Mouse (Mus musculus) embryonic facial prominence, embryonic 13.5 days (tissue): Measurements from ENCODE around the gene Tekt3. TPM values are rescaled to one million over a fixed set of nuclear protein-coding genes. Genes with fewer than 3 reads are reported as not detected.

Experiments used
- ATAC-seq: fragments of 200-750 bp; cut with Nextera tagmentation; 2 replicates; pipeline ENCODE4 v1.8.0; 2017; ENCODE audit warnings: low read depth; ENCODE audit not compliant: insufficient number of reproducible peaks, insufficient read depth, low FRiP score, low TSS enrichment
- H3K27ac ChIP-seq: fragments of 300-500 bp; sonication (generic); 2 replicates; pipeline ENCODE4 v1.5.1; 2015; ENCODE audit warnings: moderate library complexity, mild to moderate bottlenecking, inconsistent platforms
- H3K27me3 ChIP-seq: fragments of 300-500 bp; sonication (generic); 2 replicates; pipeline ENCODE4 v1.6.1; 2015; ENCODE audit warnings: mild to moderate bottlenecking, inconsistent platforms
- H3K36me3 ChIP-seq: fragments of 300-500 bp; sonication (generic); 2 replicates; pipeline ENCODE4 v1.6.1; 2015; ENCODE audit warnings: mild to moderate bottlenecking, inconsistent platforms
- H3K4me1 ChIP-seq: fragments of 300-500 bp; sonication (generic); 2 replicates; pipeline ENCODE4 v1.6.1; 2015; ENCODE audit warnings: inconsistent platforms
- H3K4me2 ChIP-seq: fragments of 300-500 bp; sonication (generic); 2 replicates; pipeline ENCODE4 v1.6.1; 2015; ENCODE audit warnings: moderate library complexity, mild to moderate bottlenecking, inconsistent platforms
- H3K4me3 ChIP-seq: fragments of 300-500 bp; sonication (generic); 2 replicates; pipeline ENCODE4 v1.5.1; 2015; ENCODE audit warnings: mild to moderate bottlenecking, inconsistent platforms
- H3K9ac ChIP-seq: fragments of 300-500 bp; sonication (generic); 2 replicates; pipeline ENCODE4 v1.6.1; 2015; ENCODE audit warnings: mild to moderate bottlenecking, inconsistent platforms
- H3K9me3 ChIP-seq: fragments of 300-500 bp; sonication (generic); 2 replicates; pipeline ENCODE4 v1.6.1; 2016; ENCODE audit warnings: inconsistent platforms
- WGBS: fragments of 180-500 bp; shearing (Covaris S2); methylation state at CpG from one replicate; pipeline ENCODE4 v1.1.7; 2015; ENCODE audit warnings: mixed read lengths; 5-methylcytosine and 5-hydroxymethylcytosine counted together
- polyA plus RNA-seq: library from polyadenylated mRNA; unstranded; fragments of >200 nt; fragmentation: Nextera tagmentation; extraction: Ambion mirVana; gene quantifications from 2 replicates; pipeline ENCODE4 v1.2.1, GENCODE M21; 2015

Gene Tekt3
- polyA plus RNA-seq, 1 experiment from 2014 or later, result not detected

GRCm38 (mm10) chr11:63135622-63136021 is 74.2 kb downstream of the Tekt3 start:
- no peaks in the 10 kb centered on the region for H3K9me3 ChIP-seq
- H3K4me2 ChIP-seq, result peak overlapping the region; percentile 78
- peak; percentile 82 for ATAC-seq
- peak overlapping the region; percentile 83 for H3K27ac ChIP-seq
- 3% methylated on average over 8 of the region's 8 CpGs for WGBS
- peaks cover 41% of the 10 kb centered on the region for H3K27me3 ChIP-seq
- H3K9ac ChIP-seq, result peak overlapping the region; percentile 58
- H3K4me3 ChIP-seq, result peak overlapping the region; percentile 6; the same call in 1 of the 2 replicates
- peaks cover 71% of the 10 kb centered on the region for H3K4me1 ChIP-seq
- H3K36me3 ChIP-seq, result peaks cover 35% of the 10 kb centered on the region

GRCm38 (mm10) chr11:63136205-63136604 is 74.8 kb downstream of the Tekt3 start:
- H3K27me3 ChIP-seq, result peaks cover 35% of the 10 kb centered on the region
- peaks cover 67% of the 10 kb centered on the region for H3K4me1 ChIP-seq
- peak overlapping the region; percentile 78 for H3K4me2 ChIP-seq
- ATAC-seq, result no peak
- WGBS, result 66% methylated on average over 6 of the region's 6 CpGs
- H3K4me3 ChIP-seq, result 0 out of 2 replicates have a peak overlapping the region, but pooled peaks have one; percentile 6
- H3K36me3 ChIP-seq, result peaks cover 41% of the 10 kb centered on the region
- no peaks in the 10 kb centered on the region for H3K9me3 ChIP-seq
- H3K9ac ChIP-seq, result no peak overlapping the region
- peak overlapping the region; percentile 83; the same call in 1 of the 2 replicates for H3K27ac ChIP-seq

GRCm38 (mm10) chr11:63136836-63137416 is 75.5 kb downstream of the Tekt3 start:
- no peak overlapping the region for H3K4me2 ChIP-seq
- H3K27ac ChIP-seq, result no peak overlapping the region
- H3K36me3 ChIP-seq, result peaks cover 47% of the 10 kb centered on the region
- peaks cover 29% of the 10 kb centered on the region for H3K27me3 ChIP-seq
- WGBS, result 68% methylated on average over 4 of the region's 4 CpGs
- no peak for ATAC-seq
- peaks cover 61% of the 10 kb centered on the region for H3K4me1 ChIP-seq
- H3K9ac ChIP-seq, result 0 out of 2 replicates have a peak overlapping the region, but pooled peaks have one; percentile 8
- H3K4me3 ChIP-seq, result no peak overlapping the region
- no peaks in the 10 kb centered on the region for H3K9me3 ChIP-seq

- Histone ChIP-seq H3K36me3 (peaks cover 60% of the 10 kb centered on the region), H3K27ac (no peak overlapping the region), H3K4me1 (peaks cover 51% of the 10 kb centered on the region), H3K4me3 (no peak overlapping the region), H3K27me3 (peaks cover 17% of the 10 kb centered on the region), H3K9ac (no peak overlapping the region), H3K9me3 (no peaks in the 10 kb centered on the region), H3K4me2 (no peak overlapping the region)
- no peak for ATAC-seq
- 35% methylated on average over 3 of the region's 3 CpGs for WGBS
Observed at GRCm38 (mm10) chr11:63138739-63139138, 77.3 kb downstream of the Tekt3 start.

GRCm38 (mm10) chr11:63142311-63142710 is 80.9 kb downstream of the Tekt3 start:
- no peaks in the 10 kb centered on the region for H3K9me3 ChIP-seq
- H3K4me3 ChIP-seq, result no peak overlapping the region
- peaks cover 53% of the 10 kb centered on the region for H3K36me3 ChIP-seq
- WGBS, result 82% methylated on average over 5 of the region's 5 CpGs
- H3K27me3 ChIP-seq, result 0 out of 2 replicates have a peak, but pooled peaks cover 6% of the 10 kb centered on the region
- no peak for ATAC-seq
- no peak overlapping the region for H3K27ac ChIP-seq
- H3K4me2 ChIP-seq, result no peak overlapping the region
- H3K9ac ChIP-seq, result no peak overlapping the region
- peaks cover 19% of the 10 kb centered on the region; the same call in 1 of the 2 replicates for H3K4me1 ChIP-seq

GRCm38 (mm10) chr11:63142816-63143215 is 81.4 kb downstream of the Tekt3 start:
- peaks cover 19% of the 10 kb centered on the region; the same call in 1 of the 2 replicates for H3K4me1 ChIP-seq
- H3K4me2 ChIP-seq, result no peak overlapping the region
- H3K9ac ChIP-seq, result no peak overlapping the region
- H3K9me3 ChIP-seq, result no peaks in the 10 kb centered on the region
- 62% methylated on average over 4 of the region's 4 CpGs for WGBS
- H3K4me3 ChIP-seq, result no peak overlapping the region
- H3K27me3 ChIP-seq, result 0 out of 2 replicates have a peak, but pooled peaks cover 3% of the 10 kb centered on the region
- no peak overlapping the region for H3K27ac ChIP-seq
- ATAC-seq, result no peak
- peaks cover 49% of the 10 kb centered on the region for H3K36me3 ChIP-seq

GRCm38 (mm10) chr11:63143486-63143885 is 82.0 kb downstream of the Tekt3 start:
- Histone ChIP-seq H3K4me3 (no peak overlapping the region), H3K36me3 (peaks cover 48% of the 10 kb centered on the region), H3K9me3 (no peaks in the 10 kb centered on the region), H3K9ac (no peak overlapping the region), H3K27ac (peak overlapping the region; percentile 39; the same call in 1 of the 2 replicates), H3K27me3 (0 out of 2 replicates have a peak, but pooled peaks cover 3% of the 10 kb centered on the region), H3K4me1 (peaks cover 14% of the 10 kb centered on the region; the same call in 1 of the 2 replicates), H3K4me2 (no peak overlapping the region)
- no peak for ATAC-seq
- 55% methylated on average over 8 of the region's 8 CpGs for WGBS

Other genes with a start within 250 kb of the Tekt3 start
- 19.9 and 20.7 TPM in 2 replicates for gene Trim16, start 241.4 kb upstream of the Tekt3 start, polyA plus RNA-seq
- gene Fbxw10, start 214.6 kb upstream of the Tekt3 start, polyA plus RNA-seq, result 0.89 and 1.0 TPM in 2 replicates
- gene Tvp23b, start 182.2 kb upstream of the Tekt3 start, polyA plus RNA-seq, result 72.7 and 76.8 TPM in 2 replicates
- 0.41 and 1.2 TPM in 2 replicates for gene Cdrt4, start 110.5 kb upstream of the Tekt3 start, polyA plus RNA-seq
- 127 and 138 TPM in 2 replicates for gene Pmp22, start 67.3 kb downstream of the Tekt3 start, polyA plus RNA-seq